ENCODE assay signal across 8 mouse cellular contexts in the genomic region with DNA sequence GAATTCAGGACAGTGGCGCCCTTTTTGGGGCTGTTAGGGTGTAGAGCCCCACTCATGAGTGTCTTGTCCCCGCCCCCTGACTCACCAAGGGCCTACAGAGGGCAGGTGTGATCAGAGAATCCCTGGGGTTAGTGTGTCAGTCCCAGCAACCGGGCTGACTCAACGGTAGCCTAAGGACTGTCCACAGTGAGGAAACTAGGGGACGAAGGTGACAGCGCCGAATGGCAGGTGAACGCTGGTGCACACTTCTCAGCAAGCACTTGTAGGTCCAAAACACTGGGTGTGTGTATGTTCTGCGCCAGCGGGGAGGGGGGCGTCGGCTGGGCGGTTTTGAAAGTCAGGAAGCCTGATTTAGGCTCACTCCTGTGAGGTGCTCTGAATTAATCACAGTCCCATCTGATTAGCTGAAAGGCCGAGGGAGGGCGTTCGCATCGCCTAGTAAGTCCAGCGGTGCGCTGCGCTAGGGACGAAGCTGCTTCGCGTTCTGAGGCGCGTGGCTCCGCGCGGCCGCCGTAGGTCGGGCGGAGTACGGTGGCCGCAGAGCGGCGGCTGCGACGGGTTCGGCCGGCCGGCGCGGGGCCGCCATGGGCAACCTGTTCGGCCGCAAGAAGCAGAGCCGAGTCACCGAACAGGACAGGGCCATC. TPM values are rescaled to one million over a fixed set of nuclear protein-coding genes. Genes with fewer than 3 reads are reported as not detected.
DNase-seq lines count a peak whose midpoint lies in the region; ATAC-seq and TF ChIP-seq lines count a peak whose summit lies in the region.

A gene (plus strand): TSS at position 151 of the 644 bp plus-strand sequence.

- peak; percentile 69 for DNase-seq in G1E (ENCODE audit: low spot score)
- peak; percentile 82 to 98 for DNase-seq in cerebellum, adult 18-20 months
- peak; percentile 91 for DNase-seq in forebrain, postnatal 0 days
- peak; percentile 94 for DNase-seq in heart, postnatal 4 days
- peak; percentile 77 to 92 for DNase-seq in layer of hippocampus, adult 8-10 months (ENCODE audit: low spot score in 2 of 2)
- DNase-seq in ovary, postnatal 10 days (ENCODE audit: low spot score): peak; percentile 94
- DNase-seq in thymus, postnatal 10 days (ENCODE audit: low spot score in 2 of 2): peak; percentile 71 to 83

- H3K36me3 ChIP-seq in G1E (replicated peaks): peaks cover 37% of the 10 kb centered on the region
- peaks cover 20% of the 10 kb centered on the region for H3K36me3 ChIP-seq in forebrain, postnatal 0 days (ENCODE audit: insufficient read depth)
- peaks cover 19% of the 10 kb centered on the region for H3K36me3 ChIP-seq in lung, embryonic 16.5 days (ENCODE audit: control insufficient read depth, insufficient read depth, low read length)

- H3K9ac ChIP-seq in forebrain, postnatal 0 days: peak within 1 kb of the TSS; percentile 76
- peak within 1 kb of the TSS; percentile 98 for H3K9ac ChIP-seq in lung, embryonic 16.5 days (ENCODE audit: low read length)

- TF ChIP-seq CTCF in G1E (IDR thresholded peaks at IDR 0.05; ENCODE audit: low read depth, low read length): no peak
- no peak; the same call in 1 of the 2 replicates for TF ChIP-seq CTCF in forebrain, postnatal 0 days (IDR thresholded peaks at IDR 0.05; ENCODE audit: low read depth)

- ATAC-seq in G1E (ENCODE audit: extremely low read depth, insufficient number of reproducible peaks, low FRiP score, poor library complexity, severe bottlenecking): peak; percentile 38; the same call in 1 of the 2 replicates
- ATAC-seq in forebrain, postnatal 0 days: peak; percentile 75
- ATAC-seq in lung, embryonic 16.5 days (ENCODE audit: low read depth): peak; percentile 71

- H3K9me3 ChIP-seq in G1E (replicated peaks): no peaks in the 10 kb centered on the region
- H3K9me3 ChIP-seq in forebrain, postnatal 0 days (ENCODE audit: low read length): no peaks in the 10 kb centered on the region
- H3K9me3 ChIP-seq in lung, embryonic 16.5 days (ENCODE audit: control insufficient read depth, low read length): no peaks in the 10 kb centered on the region

- H3K27me3 ChIP-seq in G1E (ENCODE audit: insufficient read depth, low read length): peaks cover 8% of the 10 kb centered on the region
- no peaks in the 10 kb centered on the region for H3K27me3 ChIP-seq in forebrain, postnatal 0 days (ENCODE audit: insufficient read depth, low read length)
- no peaks in the 10 kb centered on the region for H3K27me3 ChIP-seq in lung, embryonic 16.5 days (ENCODE audit: control insufficient read depth, insufficient read depth, low read depth, low read length)

- H3K27ac ChIP-seq in forebrain, postnatal 0 days (ENCODE audit: low read depth, low read length): peak within 1 kb of the TSS; percentile 60
- peak within 1 kb of the TSS; percentile 87 for H3K27ac ChIP-seq in lung, embryonic 16.5 days (ENCODE audit: low read length)

- H3K4me1 ChIP-seq in G1E (ENCODE audit: insufficient read depth, low read depth, low read length): peaks cover 39% of the 10 kb centered on the region
- H3K4me1 ChIP-seq in forebrain, postnatal 0 days (ENCODE audit: insufficient read depth): peaks cover 18% of the 10 kb centered on the region
- H3K4me1 ChIP-seq in lung, embryonic 16.5 days (replicated peaks; ENCODE audit: control insufficient read depth, insufficient read depth, low read length): peaks cover 37% of the 10 kb centered on the region

- peak within 1 kb of the TSS; percentile 90 for H3K4me3 ChIP-seq in G1E (ENCODE audit: low read depth, low read length)
- H3K4me3 ChIP-seq in forebrain, postnatal 0 days (ENCODE audit: low read depth, low read length): peak within 1 kb of the TSS; percentile 64
- H3K4me3 ChIP-seq in lung, embryonic 16.5 days (ENCODE audit: low read length): peak within 1 kb of the TSS; percentile 97

- H3K4me2 ChIP-seq in forebrain, postnatal 0 days (ENCODE audit: low read depth): peak within 1 kb of the TSS; percentile 75
- H3K4me2 ChIP-seq in lung, embryonic 16.5 days (ENCODE audit: low read depth, low read length): peak within 1 kb of the TSS; percentile 93

- WGBS in forebrain, postnatal 0 days: under 1% methylated on average over 47 of the region's 48 CpGs
- under 1% methylated on average over 48 of the region's 48 CpGs for WGBS in lung, embryonic 16.5 days

RNA-seq across cellular contexts. Expression of the gene that starts here (rescaled TPM):
- total RNA-seq in G1E (2014; fragmentation: Nextera tagmentation) (6.7 and 8.4 TPM in 2 replicates), G1E (2017) (28.5 and 30.8 TPM in 2 replicates)
- 53.1 and 59.0 TPM in 2 replicates for polyA plus RNA-seq in G1E (2012)
- total RNA-seq in forebrain, postnatal 0 days (2014; rRNA removed): 91.1 and 91.9 TPM in 2 replicates
- polyA plus RNA-seq in forebrain, postnatal 0 days (2015; fragmentation: Nextera tagmentation; extraction: Ambion mirVana): 102 and 105 TPM in 2 replicates
- 10 to 100 TPM; 42.4 to 43.3 TPM for total RNA-seq in heart, postnatal 4 days (2021)
- total RNA-seq in layer of hippocampus, adult 8-10 months (2022): 10 to 100 TPM; 31.5 to 39.5 (median 37.3) TPM
- polyA plus RNA-seq in lung, embryonic 16.5 days (2015; fragmentation: Nextera tagmentation; extraction: Ambion mirVana): 90.3 and 92.6 TPM in 2 replicates

Comparison
In these comparisons a context has a peak if more than half of its experiments do, and no peak if none do; other contexts are left out.
1. Peak in every context shown above with its lines: DNase-seq, ATAC-seq, H3K4me3 ChIP-seq and H3K27ac ChIP-seq.